In the genomic region with DNA sequence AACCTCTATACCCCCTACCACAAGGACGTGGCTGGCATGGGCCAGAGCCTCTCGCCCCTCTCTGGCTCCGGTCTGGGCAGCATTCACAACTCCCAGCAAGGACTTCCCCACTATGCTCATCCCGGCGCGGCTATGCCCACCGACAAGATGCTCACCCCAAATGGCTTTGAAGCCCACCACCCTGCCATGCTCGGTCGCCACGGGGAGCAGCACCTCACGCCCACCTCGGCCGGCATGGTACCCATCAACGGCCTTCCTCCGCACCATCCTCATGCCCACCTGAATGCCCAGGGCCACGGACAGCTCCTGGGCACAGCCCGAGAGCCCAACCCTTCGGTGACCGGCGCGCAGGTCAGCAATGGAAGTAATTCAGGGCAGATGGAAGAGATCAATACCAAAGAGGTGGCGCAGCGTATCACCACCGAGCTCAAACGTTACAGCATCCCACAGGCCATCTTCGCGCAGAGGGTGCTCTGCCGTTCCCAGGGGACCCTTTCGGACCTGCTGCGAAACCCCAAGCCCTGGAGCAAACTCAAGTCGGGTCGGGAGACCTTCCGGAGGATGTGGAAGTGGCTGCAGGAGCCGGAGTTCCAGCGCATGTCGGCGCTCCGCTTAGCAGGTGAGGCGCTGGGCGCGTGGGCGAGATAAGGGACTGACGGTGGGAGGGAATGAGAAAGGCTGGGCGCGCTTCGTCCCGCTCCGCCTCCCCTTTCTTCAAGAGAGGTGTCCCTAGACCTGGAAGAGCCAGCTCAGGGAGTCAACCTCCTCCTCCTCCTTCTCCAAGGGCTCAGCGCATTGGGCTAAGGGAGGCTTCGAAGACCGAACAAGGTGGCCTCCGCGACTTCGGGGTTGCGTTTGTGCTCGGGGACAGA, we compare ENCODE assay signal across 10 mouse cellular contexts. TPM values are rescaled to one million over a fixed set of nuclear protein-coding genes. Genes with fewer than 3 reads are reported as not detected.
DNase-seq lines count a peak whose midpoint lies in the region; ATAC-seq lines count a peak whose summit lies in the region.
"Had no signal": no experiment of that assay in that cellular context is flagged by ENCODE, and none has a peak within 500 bp of the region (broad histone marks: within the 10 kb centered on the region; RNA-seq: fewer than 3 reads in every experiment).

No protein-coding gene starts in this region.

- no peaks in the 10 kb centered on the region for H3K9me3 ChIP-seq in heart, embryonic 11.5 days (replicated peaks; ENCODE audit: control insufficient read depth, low read length)
- no peaks in the 10 kb centered on the region for H3K9me3 ChIP-seq in hindbrain, embryonic 12.5 days (replicated peaks)
- H3K9me3 ChIP-seq in midbrain, embryonic 10.5 days (replicated peaks) = no peaks in the 10 kb centered on the region

- H3K4me2 ChIP-seq in heart, embryonic 11.5 days = peak overlapping the region; percentile 98
- peak overlapping the region; percentile 76 for H3K4me2 ChIP-seq in hindbrain, embryonic 12.5 days (replicated peaks)

- H3K4me3 ChIP-seq in heart, embryonic 11.5 days (ENCODE audit: low read depth, low read length) = peak overlapping the region; percentile 46
- H3K4me3 ChIP-seq in hindbrain, embryonic 12.5 days = peak overlapping the region; percentile 50
- peak overlapping the region; percentile 69 for H3K4me3 ChIP-seq in midbrain, embryonic 10.5 days

- intact Hi-C loops in heart, postnatal 25 days (cut with DNase I) = loop anchor here (10.0 kb wide), 1 partner anchor 318 kb away; no protein-coding TSS in a partner anchor

- H3K4me1 ChIP-seq in heart, embryonic 11.5 days (ENCODE audit: control insufficient read depth, insufficient read depth, low read length) = peaks cover 18% of the 10 kb centered on the region
- H3K4me1 ChIP-seq in hindbrain, embryonic 12.5 days = peaks cover 38% of the 10 kb centered on the region
- H3K4me1 ChIP-seq in midbrain, embryonic 10.5 days = peaks cover 76% of the 10 kb centered on the region

- H3K36me3 ChIP-seq in heart, embryonic 11.5 days (ENCODE audit: control insufficient read depth, insufficient read depth, low read length) = no peaks in the 10 kb centered on the region
- no peaks in the 10 kb centered on the region for H3K36me3 ChIP-seq in hindbrain, embryonic 12.5 days
- no peaks in the 10 kb centered on the region for H3K36me3 ChIP-seq in midbrain, embryonic 10.5 days

- H3K27me3 ChIP-seq in heart, embryonic 11.5 days (ENCODE audit: control insufficient read depth, insufficient read depth, low read length) = peaks cover 100% of the 10 kb centered on the region
- peaks cover 95% of the 10 kb centered on the region for H3K27me3 ChIP-seq in hindbrain, embryonic 12.5 days
- peaks cover 100% of the 10 kb centered on the region for H3K27me3 ChIP-seq in midbrain, embryonic 10.5 days (ENCODE audit: low read depth, poor library complexity, severe bottlenecking)

- H3K9ac ChIP-seq in heart, embryonic 11.5 days (ENCODE audit: low read depth, low read length) = no peak overlapping the region
- peak overlapping the region; percentile 72 for H3K9ac ChIP-seq in hindbrain, embryonic 12.5 days

- DNase-seq in heart, postnatal 25 days (ENCODE audit: low spot score) = no peak
- DNase-seq in R1 (ENCODE audit: low read depth, low spot score) = peak; percentile 50
- peak; percentile 57 for DNase-seq in midbrain, embryonic 10.5 days (ENCODE audit: low spot score)
- DNase-seq in adrenal gland, postnatal 4 days (ENCODE audit: low spot score in 2 of 2) = no peak
- no peak for DNase-seq in T-cell, adult 2 months (ENCODE audit: low spot score)
- no peak for DNase-seq in gastrocnemius, adult 8-10 months (ENCODE audit: low spot score in 2 of 2)
- DNase-seq: lung, postnatal 36 days had no signal

- WGBS in heart, embryonic 11.5 days (ENCODE audit: insufficient replicate concordance) = 2% methylated on average over 56 of the region's 56 CpGs
- WGBS in hindbrain, embryonic 12.5 days = 2% methylated on average over 56 of the region's 56 CpGs
- WGBS in midbrain, embryonic 10.5 days = under 1% methylated on average over 56 of the region's 56 CpGs

- H3K27ac ChIP-seq in heart, embryonic 11.5 days (ENCODE audit: low read depth, low read length) = no peak overlapping the region
- H3K27ac ChIP-seq in hindbrain, embryonic 12.5 days = peak overlapping the region; percentile 78
- peak overlapping the region; percentile 84 for H3K27ac ChIP-seq in midbrain, embryonic 10.5 days (replicated peaks)

- ATAC-seq in heart, embryonic 11.5 days (replicated peaks; ENCODE audit: insufficient number of reproducible peaks, low FRiP score, low TSS enrichment) = no peak
- no peak for ATAC-seq in hindbrain, embryonic 12.5 days (ENCODE audit: low FRiP score)

RNA-seq across cellular contexts. Expression of gene Onecut1, which starts 1.3 kb away (rescaled TPM):
- polyA plus RNA-seq in heart, embryonic 11.5 days (2014; fragmentation: Nextera tagmentation; extraction: Ambion mirVana) = 0.10 TPM in 1 of 2 replicates, not detected in the other
- not detected for total RNA-seq in heart, postnatal 25 days (2021)
- 9.3 and 11.7 TPM in 2 replicates for polyA plus RNA-seq in hindbrain, embryonic 12.5 days (2016; fragmentation: Nextera tagmentation; extraction: Ambion mirVana)
- polyA plus RNA-seq in midbrain, embryonic 10.5 days (2016; fragmentation: Nextera tagmentation; extraction: Ambion mirVana) = 10.0 and 13.4 TPM in 2 replicates
- total RNA-seq in adrenal gland, postnatal 4 days (2021) = 1 to 10 TPM; 1.4 to 2.4 TPM
- total RNA-seq in gastrocnemius, adult 8-10 months (2022) = not detected
- total RNA-seq: gastrocnemius, adult 18-20 months had no signal

Comparison
In these comparisons a context has a peak if more than half of its experiments do, and no peak if none do; other contexts are left out.
1. DNase-seq: peak in R1 (single experiment) and midbrain, embryonic 10.5 days (single experiment); none in heart, postnatal 25 days (single experiment), adrenal gland, postnatal 4 days (0 of 2), T-cell, adult 2 months (single experiment) and gastrocnemius, adult 8-10 months (0 of 2).
2. Peak in every context shown above with its lines, with median percentiles within 50 percentile points of each other: H3K4me3 ChIP-seq.